Mouse (Mus musculus): ENCODE results near the gene Olfr763.

DNA sequence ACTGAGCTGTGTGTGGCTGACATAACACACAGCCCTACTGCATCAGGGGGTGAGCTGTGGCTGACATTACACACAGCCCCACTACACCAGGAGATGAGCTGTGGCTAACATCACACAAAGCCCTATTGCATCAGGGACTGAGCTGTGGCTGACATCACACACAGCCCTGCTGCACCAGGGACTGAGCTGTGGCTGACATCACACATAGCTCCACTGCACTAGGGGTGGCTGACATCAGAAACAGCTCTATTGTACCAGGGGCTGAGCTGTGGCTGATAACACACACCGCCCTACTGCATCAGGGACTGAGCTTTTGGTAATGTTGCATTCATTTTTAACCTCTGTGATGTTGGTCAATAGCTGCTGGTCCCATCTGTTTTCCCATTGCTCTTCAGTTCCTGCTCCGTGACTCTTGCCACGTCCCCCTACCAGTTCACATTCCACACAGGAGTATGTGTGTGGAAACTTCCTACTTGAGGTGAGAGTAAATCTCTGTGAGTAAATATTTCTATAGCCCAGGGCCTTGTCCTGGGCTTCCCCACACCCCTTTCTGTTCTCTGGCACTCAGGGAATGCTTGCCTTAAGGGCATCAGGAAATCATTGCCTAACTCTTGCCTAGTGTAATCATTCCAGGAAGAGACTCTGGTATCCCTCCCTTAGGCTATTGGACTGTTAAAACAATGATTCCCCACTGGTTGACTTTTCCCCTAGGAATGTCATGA is 29.8 kb upstream of the Olfr763 start:
- no peak for TF ChIP-seq MAX (IDR thresholded peaks at IDR 0.05; ENCODE audit: low read depth)
- no peak for TF ChIP-seq POLR2A (IDR thresholded peaks at IDR 0.05; ENCODE audit: insufficient read length, low read depth)
- TF ChIP-seq TCF12 (IDR thresholded peaks at IDR 0.05; ENCODE audit: insufficient read depth, poor library complexity, severe bottlenecking) = no peak
- TF ChIP-seq POLR2AphosphoS2 (IDR thresholded peaks at IDR 0.05; ENCODE audit: insufficient read length, low read depth) = no peak
- TF ChIP-seq REST (IDR thresholded peaks at IDR 0.05; ENCODE audit: insufficient read depth, insufficient read length) = no peak
- TF ChIP-seq E2F4 (IDR thresholded peaks at IDR 0.05; ENCODE audit: insufficient read depth) = no peak
- TF ChIP-seq MYOG (IDR thresholded peaks at IDR 0.05; ENCODE audit: control insufficient read depth in 1 of 3, insufficient read depth in 1 of 3, insufficient read length in 2 of 3, low read depth in 2 of 3) = no peak
- TF ChIP-seq CEBPB (IDR thresholded peaks at IDR 0.05; ENCODE audit: insufficient read depth, poor library complexity, severe bottlenecking) = no peak
- TF ChIP-seq USF1 (IDR thresholded peaks at IDR 0.05; ENCODE audit: low read depth) = no peak
